Mouse (Mus musculus): ENCODE data around the gene B3galt2.
"Not testable (repeated sequence)": the region's sequence is repeated elsewhere in the genome, so short reads cannot be mapped to it uniquely, and the experiment has no call there.

B3galt2 gene

DNA sequence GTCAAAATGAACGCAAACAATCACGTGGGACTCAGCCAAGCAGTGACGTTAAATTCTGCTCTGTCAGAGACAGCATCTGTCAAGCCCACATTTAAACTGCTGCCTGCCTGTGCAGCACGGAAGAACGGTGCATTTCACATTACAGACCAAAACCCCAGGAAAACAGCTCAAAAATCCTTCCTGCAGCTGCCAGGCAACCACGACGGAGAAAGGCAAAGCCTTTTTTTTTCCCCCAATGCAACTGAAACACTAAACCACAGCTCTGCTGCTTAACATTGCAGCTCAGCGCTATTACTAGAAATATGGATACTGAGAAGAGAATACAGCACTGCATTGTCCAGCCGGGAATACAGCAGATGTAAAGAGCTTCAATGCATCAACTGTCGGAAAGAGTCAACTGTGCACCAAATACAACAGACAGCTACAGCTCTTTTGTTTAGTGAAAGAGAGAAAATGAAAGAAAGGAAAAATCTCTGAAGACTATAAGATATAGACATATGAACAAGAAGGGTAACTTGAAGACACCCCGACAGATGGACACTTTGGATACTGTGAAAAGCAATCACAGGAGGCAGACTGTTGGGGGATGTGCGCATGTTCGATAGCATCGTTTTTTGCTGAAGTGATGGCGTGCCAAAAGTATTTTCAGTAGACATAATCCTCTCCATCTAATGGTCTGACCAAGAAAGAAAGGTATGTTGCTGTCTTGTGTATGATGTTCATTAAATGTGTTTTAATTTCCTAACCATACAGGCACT lies at the start of gene B3galt2:
Gene B3galt2 (plus strand): TSS at position 15 of the 758 bp plus-strand sequence.
- no peak for DNase-seq

DNA sequence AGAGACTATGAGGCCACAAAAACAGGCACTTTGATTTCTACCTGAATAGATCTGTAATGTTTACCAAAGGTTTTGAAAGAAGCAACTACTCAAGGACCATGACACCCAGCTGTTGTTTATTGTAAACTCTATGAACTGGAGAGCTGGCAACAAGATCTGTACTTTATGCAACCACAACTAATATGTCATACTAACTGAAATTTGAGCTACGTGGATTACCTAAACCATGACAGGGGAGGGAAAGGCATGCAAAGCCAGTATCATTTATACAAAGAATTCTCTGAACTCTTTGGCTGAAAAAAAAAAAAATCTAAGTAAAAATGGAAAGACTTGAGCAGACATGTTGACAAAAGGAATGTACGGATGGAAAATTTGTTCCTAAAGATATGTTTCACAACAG lies 43.6 kb upstream of the B3galt2 start:
- DNase-seq = no peak

DNA sequence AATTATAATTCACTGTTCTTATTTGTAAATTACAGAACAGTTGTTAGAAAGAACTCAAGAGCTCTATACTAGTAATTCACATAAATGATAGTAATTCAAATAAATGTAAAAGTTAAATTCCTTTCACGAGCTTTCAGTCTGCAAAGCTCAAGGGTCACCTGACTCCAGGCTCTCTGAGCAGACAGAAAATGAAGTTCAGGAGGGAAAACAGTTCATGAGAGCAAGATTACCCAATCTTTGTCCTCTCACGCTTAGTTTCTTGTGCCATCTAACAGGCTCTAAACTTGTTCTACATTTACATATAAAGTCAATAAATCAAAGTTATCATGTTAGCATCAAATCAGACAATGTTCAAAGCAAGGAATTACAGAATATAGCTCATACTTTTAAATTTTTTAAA lies 31.6 kb upstream of the B3galt2 start:
- DNase-seq = no peak

DNA sequence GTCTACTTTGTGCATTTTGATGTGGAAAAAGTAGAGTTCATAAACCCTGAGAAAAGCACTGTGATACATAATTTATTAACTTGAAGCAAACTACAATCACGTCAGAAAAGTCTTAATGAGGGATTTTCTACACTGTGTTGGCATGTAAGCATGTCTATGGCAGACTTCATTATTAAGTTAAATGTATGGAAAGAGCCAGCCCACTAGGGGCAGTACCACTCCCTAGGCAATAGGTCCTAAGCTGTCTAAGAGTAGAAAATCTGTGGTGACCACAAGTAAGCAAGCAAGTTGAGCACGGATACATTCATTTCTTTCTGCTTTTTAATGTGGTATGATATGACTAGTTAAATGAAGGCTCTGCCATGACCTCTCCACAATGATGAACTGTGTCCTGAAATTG lies 27.6 kb upstream of the B3galt2 start:
- no peak for DNase-seq

DNA sequence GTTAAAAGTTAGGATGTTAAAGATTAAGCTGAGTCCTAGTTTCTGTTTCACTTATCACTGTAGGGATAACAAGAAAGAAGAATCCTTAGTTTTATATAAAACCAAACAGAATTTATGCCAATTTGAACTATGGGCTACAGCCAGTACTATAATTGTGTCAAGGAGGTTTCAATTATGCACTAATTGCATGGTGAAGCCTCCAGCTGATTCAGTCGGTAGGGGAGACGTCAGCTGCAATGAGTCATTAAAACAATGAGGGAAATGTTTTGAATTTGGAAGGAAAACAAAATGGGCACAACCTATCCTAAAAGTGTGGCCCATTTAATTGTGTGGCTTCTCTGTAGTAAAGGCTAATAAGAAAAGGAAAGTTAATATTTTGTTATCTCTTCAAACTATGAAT lies 20.7 kb upstream of the B3galt2 start:
- DNase-seq = no peak

DNA sequence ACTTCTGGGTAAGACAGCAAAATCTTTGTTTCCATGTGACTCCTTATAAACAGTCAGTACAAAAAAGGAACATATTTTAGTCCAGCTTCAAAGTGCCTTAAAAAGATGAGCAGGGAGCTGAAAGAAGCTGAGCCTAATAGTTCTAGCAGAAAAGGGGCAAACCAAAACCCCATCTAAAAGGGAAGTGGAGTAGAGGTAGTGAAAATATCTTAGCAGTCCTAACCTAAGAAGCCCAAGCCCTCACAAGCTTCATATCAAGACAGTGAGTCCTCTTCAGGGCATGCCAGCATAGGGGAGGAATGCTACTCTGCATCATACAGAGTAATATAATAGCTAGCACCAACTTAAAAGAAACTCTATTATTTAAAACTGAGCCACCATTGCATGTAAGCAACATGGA lies 18.5 kb upstream of the B3galt2 start:
- DNase-seq = no peak

DNA sequence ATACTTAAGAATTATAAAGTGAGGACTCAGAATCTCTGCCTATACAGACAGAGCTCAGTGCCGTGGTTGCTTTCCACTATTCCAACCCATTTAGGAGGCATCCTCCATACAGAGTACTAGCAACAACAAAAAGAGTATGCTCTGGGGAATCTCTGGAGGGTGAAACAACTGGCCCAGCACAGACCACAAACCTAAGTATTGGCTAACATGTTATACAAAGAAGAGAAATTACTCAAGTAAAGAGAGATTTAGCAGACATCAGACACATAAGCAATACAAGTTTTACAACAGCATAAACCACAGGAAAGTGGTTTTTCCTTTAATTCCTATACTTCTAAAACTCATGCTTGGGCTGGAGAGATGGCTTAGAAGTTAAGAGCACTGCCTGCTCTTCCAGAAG lies 17.8 kb upstream of the B3galt2 start:
- DNase-seq = no peak

DNA sequence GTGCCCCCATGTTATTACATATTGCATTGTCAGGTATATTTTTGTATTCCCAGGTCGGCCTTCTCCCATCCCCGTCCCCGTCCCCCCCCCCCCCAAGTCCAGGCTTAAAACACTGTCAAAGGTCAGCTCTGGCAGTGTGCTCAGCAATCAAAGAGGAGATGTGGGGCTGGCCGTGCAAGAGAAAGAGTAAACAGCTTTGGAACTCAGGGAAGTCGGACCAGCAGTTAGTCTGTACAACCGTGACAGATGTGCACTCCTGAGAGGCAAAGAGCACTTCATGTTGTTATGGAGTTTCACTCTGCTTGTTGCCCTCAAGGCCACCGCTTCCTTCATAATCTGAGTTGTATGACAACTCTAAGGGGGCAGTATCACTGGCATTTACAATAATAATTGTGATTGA lies 9.1 kb upstream of the B3galt2 start:
- no peak for DNase-seq

DNA sequence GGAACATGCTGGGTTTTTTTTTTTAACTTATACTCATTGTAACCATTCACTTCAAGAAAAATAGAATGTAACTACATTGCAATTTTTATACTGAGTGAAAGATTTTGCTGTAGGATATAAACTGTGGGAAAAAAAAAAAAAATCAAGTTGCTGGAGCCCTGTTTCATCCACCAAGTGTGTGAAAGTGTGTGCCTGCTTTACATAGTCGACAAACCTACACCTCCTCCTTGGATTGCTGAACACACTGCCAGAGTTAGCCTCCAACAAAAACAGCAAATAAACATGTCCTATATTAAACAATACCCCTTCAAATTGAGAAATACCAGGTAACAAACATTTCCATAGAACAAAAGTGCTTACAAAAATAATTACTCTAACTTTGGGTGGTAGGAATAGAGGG lies 8.1 kb upstream of the B3galt2 start:
- no peak for DNase-seq

DNA sequence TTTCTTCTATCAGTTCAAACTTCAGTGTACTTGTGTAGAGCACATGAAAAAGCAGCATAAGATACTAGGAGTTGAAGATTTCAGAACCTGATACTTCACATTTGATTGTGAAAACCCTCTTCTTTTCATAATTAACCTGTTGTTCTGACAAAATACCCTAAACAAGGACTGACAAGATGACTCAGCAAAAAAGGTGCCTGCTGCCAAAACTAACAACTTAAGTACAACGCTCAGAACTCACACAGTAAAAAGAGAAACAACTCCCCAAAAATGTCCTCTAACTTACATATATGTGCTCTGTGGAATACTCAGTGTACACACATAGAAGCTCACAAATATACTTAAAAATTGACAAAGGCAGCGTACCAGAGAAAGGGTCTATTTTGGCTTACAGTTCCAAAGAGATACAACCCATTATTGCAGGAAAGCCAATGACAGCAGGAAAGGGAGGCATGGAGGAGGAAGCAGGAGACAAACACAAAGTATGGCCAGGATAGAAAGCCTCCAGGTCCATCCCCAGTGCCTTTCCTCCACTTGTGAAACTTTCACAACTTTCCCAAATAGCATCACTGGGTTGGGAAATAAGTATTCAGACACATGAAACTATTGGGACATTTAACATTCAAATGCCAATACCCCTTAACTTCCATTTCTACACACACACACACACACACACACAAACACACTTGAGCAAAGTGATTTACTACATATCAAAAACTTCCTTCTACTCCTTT lies 7.4 kb upstream of the B3galt2 start:
- DNase-seq = no peak

DNA sequence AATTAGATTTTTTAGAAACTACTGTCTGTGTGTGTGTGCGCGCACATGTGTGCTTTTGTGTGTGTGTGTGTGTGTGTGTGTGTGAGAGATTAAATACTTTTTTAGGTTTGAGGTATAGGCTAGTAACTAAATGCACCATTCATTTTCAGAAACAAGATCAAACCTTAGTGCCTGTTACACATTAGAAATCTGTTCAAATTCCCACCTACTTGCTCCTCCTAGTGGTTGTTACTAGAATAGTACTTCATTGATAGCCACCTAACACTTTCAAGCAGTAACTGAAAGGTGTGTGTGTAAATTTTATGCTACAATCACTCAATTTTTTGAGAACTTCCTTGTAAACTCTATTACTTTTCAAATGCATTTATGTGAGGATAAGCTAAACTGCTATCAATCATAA lies 3.8 kb downstream of the B3galt2 start:
- no peak for DNase-seq

DNA sequence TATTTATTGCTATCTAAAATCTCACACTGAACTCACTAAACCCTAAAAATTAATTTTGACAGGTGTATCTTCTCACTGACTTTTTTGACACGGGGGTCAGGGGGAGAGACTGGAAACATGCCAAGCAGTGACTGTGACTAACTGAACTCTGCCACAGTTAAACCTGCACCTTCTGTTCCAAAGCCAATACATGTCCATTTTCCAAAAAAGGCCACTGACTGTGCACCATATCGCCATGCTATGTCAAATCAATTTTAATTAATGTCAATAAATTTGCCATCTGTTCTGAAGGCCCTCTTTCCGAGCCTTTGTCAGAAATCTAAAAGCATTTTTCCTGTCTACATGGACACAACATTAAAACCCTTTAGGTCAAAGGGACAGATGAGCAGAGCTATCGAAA lies 4.9 kb downstream of the B3galt2 start:
- DNase-seq = no peak

DNA sequence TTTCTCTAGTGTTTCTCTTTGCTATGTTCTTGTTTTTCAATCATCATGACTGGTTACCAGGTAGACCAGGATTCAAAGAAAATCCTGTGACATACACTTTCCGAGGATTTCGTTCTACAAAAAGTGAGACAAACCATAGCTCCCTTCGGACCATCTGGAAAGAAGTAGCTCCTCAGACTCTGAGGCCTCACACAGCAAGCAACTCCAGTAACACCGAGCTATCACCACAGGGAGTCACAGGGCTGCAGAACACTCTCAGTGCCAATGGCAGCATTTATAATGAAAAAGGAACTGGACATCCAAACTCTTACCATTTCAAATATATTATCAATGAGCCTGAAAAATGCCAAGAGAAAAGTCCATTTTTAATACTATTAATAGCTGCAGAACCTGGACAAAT lies 5.8 kb downstream of the B3galt2 start:
- DNase-seq = no peak

DNA sequence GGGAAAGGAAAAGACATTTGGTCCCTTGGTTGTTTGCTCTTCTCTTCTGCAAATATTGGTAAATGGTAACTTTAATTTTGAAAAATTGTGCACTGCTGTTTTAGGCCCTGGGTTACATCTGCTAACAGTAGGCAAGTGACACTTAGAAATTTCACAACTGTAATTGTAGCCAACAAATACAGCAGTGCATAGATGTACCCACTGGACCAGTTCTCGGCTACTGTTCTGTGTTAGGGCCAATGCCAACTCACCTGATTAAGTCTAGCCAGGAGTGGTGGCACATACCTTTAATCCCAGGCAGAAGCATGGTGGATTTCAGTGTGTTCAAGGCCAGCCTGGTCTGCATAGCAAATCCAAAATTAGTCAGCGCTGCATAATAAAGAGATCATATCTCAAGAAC lies 9.9 kb downstream of the B3galt2 start:
- DNase-seq = no peak

DNA sequence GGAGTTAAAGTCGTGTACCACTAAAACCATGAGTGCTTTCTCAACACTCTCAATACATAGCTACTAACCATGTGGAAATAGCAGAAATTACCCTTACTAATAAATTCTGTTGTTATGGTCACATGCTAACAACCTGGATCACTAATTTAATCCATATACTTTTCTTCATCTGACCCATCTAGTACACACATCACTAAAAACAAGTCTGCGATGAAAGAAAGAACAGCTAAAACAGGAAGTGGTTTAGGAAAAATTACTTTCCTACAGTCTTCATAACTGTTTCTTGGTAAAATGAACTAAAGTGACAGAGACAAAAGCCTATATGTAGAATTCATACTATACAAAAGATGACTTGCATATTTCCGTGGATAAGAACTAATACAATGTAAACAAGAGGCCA lies 13.2 kb downstream of the B3galt2 start:
- DNase-seq = no peak

DNA sequence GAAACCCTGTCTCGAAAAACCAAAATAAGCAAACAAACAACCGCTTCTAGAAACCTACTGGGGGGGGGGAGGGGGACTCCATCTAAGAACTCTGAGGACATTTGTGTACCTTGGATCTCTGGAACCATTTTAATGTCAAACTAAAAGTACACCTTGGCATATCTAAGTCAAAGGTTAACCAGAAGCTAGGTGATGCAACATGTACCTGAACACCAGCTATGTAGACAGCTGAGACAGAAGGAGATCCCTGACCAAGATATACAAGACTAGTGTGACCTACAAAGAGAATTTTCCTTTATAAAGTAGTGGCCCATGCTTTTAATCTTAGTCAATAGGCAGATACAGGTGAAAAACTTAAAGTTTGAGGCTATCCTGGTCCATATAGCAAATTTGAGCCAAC lies 22.7 kb downstream of the B3galt2 start:
- no peak for DNase-seq

DNA sequence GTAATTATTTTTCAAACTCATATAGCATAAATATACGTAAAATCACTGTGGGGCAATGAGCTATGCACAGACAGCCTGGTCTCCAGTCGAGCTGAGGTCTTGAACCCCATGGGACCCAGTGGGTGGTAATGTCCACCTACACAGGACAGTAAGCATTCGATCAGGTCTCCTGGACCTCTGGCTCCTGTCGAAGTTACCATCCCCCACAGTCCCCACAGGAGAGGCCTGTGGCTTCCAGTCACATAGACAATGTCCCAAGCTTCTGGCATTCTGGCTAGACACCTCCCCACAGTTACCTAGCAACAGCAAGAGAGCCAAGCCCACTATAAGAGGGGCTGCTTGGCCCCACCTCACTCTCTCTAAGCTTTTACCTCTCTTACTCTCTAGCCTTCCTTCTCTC lies 24.3 kb downstream of the B3galt2 start:
- not testable (repeated sequence) for DNase-seq

DNA sequence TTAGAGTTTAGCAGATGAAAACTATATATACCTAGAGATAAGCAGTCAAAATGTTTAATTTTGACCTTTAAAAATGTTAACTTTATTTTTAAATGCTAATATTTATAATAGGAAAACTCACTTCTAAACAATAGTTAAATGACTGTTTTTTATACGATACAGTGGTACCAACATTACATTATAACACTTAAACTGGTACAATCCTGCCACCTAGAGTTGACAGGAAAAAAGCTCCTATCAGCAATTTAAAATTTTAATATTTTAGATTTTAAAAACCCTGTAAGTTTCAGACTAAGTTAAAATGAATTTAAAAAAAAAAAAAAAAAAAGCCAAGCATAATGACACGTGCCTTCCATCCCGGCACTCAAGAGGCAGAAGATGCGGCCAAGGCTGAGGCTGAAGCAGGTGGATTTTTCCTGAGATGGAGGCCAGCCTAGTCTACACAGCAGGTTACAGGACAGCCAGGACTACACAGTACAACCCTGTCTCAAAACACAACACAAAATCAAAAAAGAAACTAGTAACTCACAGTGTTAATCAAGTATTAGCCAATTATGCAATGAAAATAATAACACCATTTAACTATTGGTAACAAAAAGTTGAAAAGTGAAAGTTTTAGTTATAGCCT lies 35.4 kb downstream of the B3galt2 start:
- DNase-seq = no peak

DNA sequence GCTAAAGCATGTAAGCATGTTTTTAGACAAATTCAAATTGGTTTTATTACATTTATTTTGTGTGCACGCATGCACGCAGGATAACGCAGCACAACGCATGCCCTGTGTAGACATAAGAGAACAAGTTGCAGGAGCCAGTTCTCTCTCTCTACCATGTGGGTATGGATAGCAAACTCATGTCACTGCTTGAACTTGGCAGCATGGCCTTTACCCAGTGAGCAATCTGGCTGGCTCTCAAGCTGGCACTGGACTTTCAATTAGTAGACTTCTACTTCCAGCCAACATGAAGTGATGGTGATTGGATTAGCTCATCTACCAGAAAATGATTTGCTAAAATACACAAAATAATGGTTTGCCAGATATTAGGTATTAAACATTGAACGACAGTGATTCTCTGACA lies 40.6 kb downstream of the B3galt2 start:
- DNase-seq = peak in 1 of 2 experiments; percentile 40

DNA sequence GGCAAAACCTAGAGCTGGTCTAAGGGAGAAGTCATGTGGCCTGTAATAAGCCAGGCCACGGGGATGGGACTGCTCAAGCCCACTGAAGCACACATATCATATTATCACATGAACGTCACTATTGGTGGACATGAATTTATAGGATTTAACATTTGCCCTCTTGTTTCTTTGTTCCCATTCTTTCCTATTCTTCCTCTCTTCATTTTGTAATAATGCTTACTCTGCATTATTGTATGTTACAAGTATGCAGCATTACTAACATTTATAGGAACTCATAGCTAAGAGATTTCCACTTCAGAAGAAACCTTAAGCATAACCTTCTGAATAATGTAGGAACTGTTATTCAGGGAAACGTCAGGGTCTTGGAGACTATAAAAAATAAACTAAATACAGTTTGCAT lies 44.4 kb downstream of the B3galt2 start:
- no peak for DNase-seq

DNA sequence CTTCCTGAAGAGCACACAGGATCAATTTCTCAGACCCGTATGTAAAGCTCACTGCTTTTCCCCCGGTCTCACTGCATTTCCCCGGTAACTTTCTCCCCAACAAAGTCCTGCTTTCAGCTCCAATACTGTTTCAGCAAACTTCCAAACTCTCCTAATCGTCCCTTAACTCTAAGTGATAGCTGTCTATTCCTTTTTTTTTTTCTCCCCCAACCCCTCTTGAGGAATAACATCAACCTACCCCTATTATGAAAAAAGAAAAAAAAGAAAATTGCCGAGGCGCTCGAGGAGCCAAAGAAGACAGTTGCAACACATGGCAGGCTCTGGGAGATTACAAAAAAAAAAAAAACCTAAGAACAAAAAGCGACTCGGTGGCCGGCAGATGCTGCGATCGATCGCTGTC lies 61.3 kb downstream of the B3galt2 start:
- DNase-seq = no peak

DNA sequence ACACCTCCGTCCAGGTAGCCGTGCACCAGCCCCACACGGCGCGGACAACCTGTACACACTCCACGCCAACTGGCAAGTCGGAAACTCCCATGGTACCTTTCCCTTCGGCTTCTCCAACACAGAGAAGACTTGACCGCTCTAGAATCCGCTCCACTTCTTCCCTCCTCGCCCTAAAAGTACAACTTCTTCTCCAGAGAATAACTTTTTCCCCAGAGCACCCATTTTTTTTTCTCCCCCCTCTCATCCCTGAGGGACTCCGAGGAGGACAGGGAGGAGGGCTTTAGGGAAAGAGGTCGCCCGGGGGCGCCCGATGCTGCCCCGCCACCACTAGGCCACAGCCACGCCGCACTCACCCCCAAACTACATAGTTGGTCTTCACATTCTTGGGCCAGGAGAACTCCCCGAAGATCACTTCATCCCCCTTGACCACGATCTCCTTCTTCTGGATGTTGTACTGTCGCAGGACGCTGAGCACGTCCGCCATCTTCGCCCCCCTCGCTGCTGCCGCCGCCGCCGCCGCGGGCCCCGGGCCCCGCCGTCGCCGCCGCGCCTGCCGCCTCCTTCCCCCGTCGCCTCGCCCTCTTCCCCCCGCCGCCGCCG lies 61.8 kb downstream of the B3galt2 start:
- peak; percentile 41 to 48 for DNase-seq

DNA sequence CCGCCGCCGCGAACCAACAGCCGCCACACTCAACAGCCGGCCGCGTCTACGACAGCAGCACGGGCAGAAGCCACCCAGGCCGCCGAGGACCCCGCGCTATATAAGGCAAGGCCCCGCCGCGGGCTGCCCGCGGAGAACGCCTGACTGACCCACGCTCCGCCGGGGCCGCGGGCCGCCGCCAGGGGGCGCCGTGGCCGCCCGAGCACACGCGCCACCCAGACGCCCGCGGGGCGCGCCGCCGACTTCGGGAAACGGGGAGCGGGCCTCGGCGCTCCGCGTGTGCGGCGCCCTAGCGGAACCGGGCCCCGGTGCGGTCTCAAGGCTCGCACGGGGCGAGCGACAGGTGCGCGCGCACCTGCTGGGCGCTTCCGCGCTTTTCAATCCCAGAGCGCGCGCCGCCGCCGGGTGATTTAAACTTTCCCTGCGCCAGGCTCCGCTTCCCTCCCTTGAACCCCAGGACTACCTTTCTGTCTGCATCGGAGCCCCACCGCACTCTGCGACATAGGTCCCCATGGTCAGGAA lies 62.3 kb downstream of the B3galt2 start, which contains the start of gene Cdc73:
Gene Cdc73 (minus strand): TSS at position 153 of the 522 bp plus-strand sequence.
- peak; percentile 88 to 93 for DNase-seq
